Mouse (Mus musculus): ENCODE data around the gene Aatf.

Aatf gene

DNA sequence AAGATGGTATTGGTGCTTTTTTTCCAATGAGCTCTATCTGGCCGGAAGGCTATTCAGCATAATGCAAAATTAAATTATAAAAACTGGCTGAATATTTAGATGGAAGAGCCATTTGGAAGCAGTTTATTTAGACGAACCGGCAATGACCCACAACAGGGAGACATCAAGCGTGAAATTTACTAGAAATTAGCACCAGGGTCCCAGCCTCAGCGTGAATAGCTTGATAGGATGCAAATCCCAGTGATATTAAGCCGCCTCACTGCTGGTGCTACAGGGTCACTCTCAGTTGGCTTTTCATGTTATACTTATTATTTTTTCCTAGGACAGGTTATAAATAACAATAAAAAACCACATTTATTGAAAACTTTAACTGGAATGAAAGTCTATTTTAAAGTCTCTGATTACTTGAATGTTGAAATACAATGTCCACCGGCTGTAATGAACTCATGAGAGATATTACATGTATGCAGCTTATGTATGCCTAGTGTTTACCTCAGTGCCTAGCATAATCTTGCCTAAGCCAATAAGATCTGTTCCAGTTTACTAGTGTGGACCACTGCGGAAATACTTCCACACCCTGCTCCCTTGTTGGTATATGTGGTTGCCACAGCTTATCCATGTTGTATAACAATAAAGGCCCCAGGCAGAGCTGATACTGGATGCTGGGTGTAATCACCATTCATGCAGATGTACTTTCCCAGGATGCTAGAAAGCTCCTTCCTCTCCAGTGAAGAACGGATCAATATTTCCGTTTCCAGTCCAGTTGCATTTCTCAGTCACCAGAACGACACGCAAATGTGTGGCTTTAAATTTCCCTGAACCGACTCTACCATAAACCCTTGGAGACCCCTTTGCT lies 136.6 kb downstream of the Aatf start:
- no peak for DNase-seq (ENCODE audit: low read depth, low spot score)

DNA sequence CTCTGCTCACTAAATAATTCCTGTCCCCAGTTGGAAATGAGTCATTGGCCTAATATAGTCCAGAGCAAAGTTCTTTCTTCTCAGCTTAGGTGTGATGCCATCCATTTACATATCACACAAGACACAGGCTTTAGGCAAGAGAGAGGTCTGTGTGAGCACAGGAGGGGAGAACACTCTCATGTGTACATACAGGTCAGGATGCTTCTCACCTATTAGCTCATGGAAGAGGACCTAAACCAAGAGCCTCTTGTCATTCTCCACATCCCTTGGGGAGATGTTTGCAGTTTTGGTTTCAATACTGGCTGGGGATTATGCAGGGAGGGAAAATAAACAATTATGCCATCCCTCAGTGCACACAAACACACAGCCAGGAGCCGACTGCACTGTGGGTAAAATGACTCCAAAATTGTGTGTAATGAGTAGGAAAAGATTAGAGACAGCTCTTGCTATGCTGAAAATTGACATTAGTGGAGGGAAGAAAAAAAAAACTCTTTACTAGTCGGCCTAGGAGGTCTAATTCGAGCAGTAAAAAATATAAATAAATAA lies 137.3 kb downstream of the Aatf start:
- DNase-seq (ENCODE audit: low read depth, low spot score), result no peak

DNA sequence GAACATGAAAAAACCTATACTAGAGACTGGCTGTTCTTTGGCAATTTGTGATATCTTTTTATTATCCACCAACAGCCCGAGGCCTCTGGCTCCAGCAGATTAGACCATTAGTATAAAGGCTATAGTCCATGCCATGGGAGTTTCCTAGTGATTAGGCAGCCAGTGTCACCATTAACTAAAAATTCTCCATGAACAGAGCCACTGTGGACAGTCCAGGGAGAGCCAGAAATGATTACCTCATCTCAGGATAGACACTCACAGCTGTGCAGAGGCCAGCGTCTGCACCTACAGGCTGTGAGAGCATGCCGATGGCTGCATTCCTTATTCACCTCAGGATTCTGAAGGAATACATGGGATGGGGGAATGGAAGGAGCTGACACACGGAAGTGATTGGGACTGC lies 140.2 kb downstream of the Aatf start:
- DNase-seq (ENCODE audit: low read depth, low spot score), result no peak
